Mouse (Mus musculus): ENCODE results near the gene Acp7. TPM values are rescaled to one million over a fixed set of nuclear protein-coding genes. Genes with fewer than 3 reads are reported as not detected.

Acp7 gene
- polyA plus RNA-seq, 1 experiment: 0.30 TPM

- TF ChIP-seq CTCF (IDR thresholded peaks at IDR 0.05; ENCODE audit: borderline replicate concordance, extremely low read depth, insufficient read depth, insufficient read length): no peak
- DNase-seq (ENCODE audit: low read depth): no peak
Measured at GRCm38 (mm10) chr7:28557708-28558107, 73.4 kb downstream of the Acp7 start.

Other genes with a start within 250 kb of the Acp7 start
- 46.5 and 57.7 TPM in 2 replicates for gene Med29, start 238.6 kb downstream of the Acp7 start, polyA plus RNA-seq (2012; rRNA removed)
- 95.0 and 105 TPM in 2 replicates for gene Paf1, start 238.4 kb downstream of the Acp7 start, polyA plus RNA-seq (2012; rRNA removed)
- gene Gmfg, start 193.9 kb downstream of the Acp7 start, polyA plus RNA-seq (2012; rRNA removed): 2.8 and 3.3 TPM in 2 replicates
- 61.1 and 87.9 TPM in 2 replicates for gene Lrfn1, start 179.4 kb downstream of the Acp7 start, polyA plus RNA-seq (2012; rRNA removed)
- not detected in 2 replicates for gene Ifnl2, start 120.9 kb downstream of the Acp7 start, polyA plus RNA-seq (2012; rRNA removed)
- gene Ifnl3, start 108.5 kb downstream of the Acp7 start, polyA plus RNA-seq (2012; rRNA removed): not detected in 2 replicates
- gene Sycn, start 90.4 kb downstream of the Acp7 start, polyA plus RNA-seq (2012; rRNA removed): not detected in 2 replicates
- gene Nccrp1, start 84.1 kb downstream of the Acp7 start, polyA plus RNA-seq (2012; rRNA removed): 0.08 and 0.11 TPM in 2 replicates
- 83.9 and 92.0 TPM in 2 replicates for gene Samd4b, start 33.2 kb downstream of the Acp7 start, polyA plus RNA-seq (2012; rRNA removed)
- gene Pak4, start 33.1 kb downstream of the Acp7 start, polyA plus RNA-seq (2012; rRNA removed): 18.9 and 21.3 TPM in 2 replicates
- gene Fbxo27, start 61.5 kb upstream of the Acp7 start, polyA plus RNA-seq (2012; rRNA removed): 18.0 and 22.0 TPM in 2 replicates
- 3.3 and 4.1 TPM in 2 replicates for gene Fbxo17, start 85.5 kb upstream of the Acp7 start, polyA plus RNA-seq (2012; rRNA removed)
- gene Mrps12, start 110.5 kb upstream of the Acp7 start, polyA plus RNA-seq (2012; rRNA removed): 68.0 and 91.1 TPM in 2 replicates
- 22.5 and 27.4 TPM in 2 replicates for gene Sars2, start 110.7 kb upstream of the Acp7 start, polyA plus RNA-seq (2012; rRNA removed)
- gene Ccer2, start 124.8 kb upstream of the Acp7 start, polyA plus RNA-seq (2012; rRNA removed): 0.33 TPM in 1 of 2 replicates, not detected in the other
- 119 and 125 TPM in 2 replicates for gene Sirt2, start 135.4 kb upstream of the Acp7 start, polyA plus RNA-seq (2012; rRNA removed)
- gene Nfkbib, start 136.2 kb upstream of the Acp7 start, polyA plus RNA-seq (2012; rRNA removed): 32.7 and 34.7 TPM in 2 replicates
- gene Rinl, start 157.6 kb upstream of the Acp7 start, polyA plus RNA-seq (2012; rRNA removed): 0.90 and 1.1 TPM in 2 replicates
- gene Hnrnpl, start 177.2 kb upstream of the Acp7 start, polyA plus RNA-seq (2012; rRNA removed): 444 and 451 TPM in 2 replicates
- 77.8 and 100 TPM in 2 replicates for gene Ech1, start 193.9 kb upstream of the Acp7 start, polyA plus RNA-seq (2012; rRNA removed)
- 6.0 and 7.0 TPM in 2 replicates for gene Lgals4, start 202.5 kb upstream of the Acp7 start, polyA plus RNA-seq (2012; rRNA removed)
- gene Lgals7, start 232.5 kb upstream of the Acp7 start, polyA plus RNA-seq (2012; rRNA removed): 30.7 and 31.2 TPM in 2 replicates

All from brain, embryonic 14.5 days (tissue).